Mouse (Mus musculus): Measurements from ENCODE around the gene Sash1.

Sash1 gene

GRCm38 (mm10) chr10:8851625-8852024 is 34.2 kb downstream of the Sash1 start:
- DNase-seq (ENCODE audit: low spot score), result no peak

GRCm38 (mm10) chr10:8847974-8848373 is 37.9 kb downstream of the Sash1 start:
- DNase-seq (ENCODE audit: low spot score), result no peak

GRCm38 (mm10) chr10:8846258-8846657 is 39.6 kb downstream of the Sash1 start:
- no peak for DNase-seq (ENCODE audit: low spot score)

GRCm38 (mm10) chr10:8845230-8845770 is 40.6 kb downstream of the Sash1 start:
- DNase-seq (ENCODE audit: low spot score), result no peak

GRCm38 (mm10) chr10:8839956-8840355 is 45.9 kb downstream of the Sash1 start:
- no peak for DNase-seq (ENCODE audit: low spot score)

- DNase-seq (ENCODE audit: low spot score), result no peak
Measured at GRCm38 (mm10) chr10:8833816-8834464, 51.9 kb downstream of the Sash1 start.

GRCm38 (mm10) chr10:8826303-8826702 is 59.6 kb downstream of the Sash1 start:
- DNase-seq (ENCODE audit: low spot score), result no peak

GRCm38 (mm10) chr10:8825874-8826273 is 60.0 kb downstream of the Sash1 start:
- DNase-seq (ENCODE audit: low spot score), result no peak

GRCm38 (mm10) chr10:8818066-8818465 is 67.8 kb downstream of the Sash1 start:
- DNase-seq (ENCODE audit: low spot score), result no peak

- no peak for DNase-seq (ENCODE audit: low spot score)
Measured at GRCm38 (mm10) chr10:8813984-8814578, 71.8 kb downstream of the Sash1 start.

GRCm38 (mm10) chr10:8813259-8813658 is 72.6 kb downstream of the Sash1 start:
- no peak for DNase-seq (ENCODE audit: low spot score)

- no peak for DNase-seq (ENCODE audit: low spot score)
Measured at GRCm38 (mm10) chr10:8812807-8813206, 73.1 kb downstream of the Sash1 start.

GRCm38 (mm10) chr10:8811261-8812039 is 74.4 kb downstream of the Sash1 start:
- no peak for DNase-seq (ENCODE audit: low spot score)

- DNase-seq (ENCODE audit: low spot score), result no peak
Measured at GRCm38 (mm10) chr10:8810496-8810895, 75.4 kb downstream of the Sash1 start.

- no peak for DNase-seq (ENCODE audit: low spot score)
Measured at GRCm38 (mm10) chr10:8808383-8808782, 77.5 kb downstream of the Sash1 start.

GRCm38 (mm10) chr10:8807581-8807980 is 78.3 kb downstream of the Sash1 start:
- no peak for DNase-seq (ENCODE audit: low spot score)

GRCm38 (mm10) chr10:8805402-8805801 is 80.5 kb downstream of the Sash1 start:
- no peak for DNase-seq (ENCODE audit: low spot score)

GRCm38 (mm10) chr10:8804292-8804691 is 81.6 kb downstream of the Sash1 start:
- DNase-seq (ENCODE audit: low spot score), result no peak

GRCm38 (mm10) chr10:8801719-8802347 is 84.0 kb downstream of the Sash1 start:
- no peak for DNase-seq (ENCODE audit: low spot score)

GRCm38 (mm10) chr10:8801139-8801613 is 84.7 kb downstream of the Sash1 start:
- no peak for DNase-seq (ENCODE audit: low spot score)

- DNase-seq (ENCODE audit: low spot score), result no peak
Measured at GRCm38 (mm10) chr10:8797826-8798225, 88.0 kb downstream of the Sash1 start.

- DNase-seq (ENCODE audit: low spot score), result no peak
Measured at GRCm38 (mm10) chr10:8795336-8795735, 90.5 kb downstream of the Sash1 start.
